12 mouse cellular contexts compared by ENCODE assay signal in genomic region chr3:96953489-96954233, GRCm38 (mm10). TPM values are rescaled to one million over a fixed set of nuclear protein-coding genes. Genes with fewer than 3 reads are reported as not detected.
DNase-seq lines count a peak whose midpoint lies in the region; ATAC-seq and TF ChIP-seq lines count a peak whose summit lies in the region.
"Had no signal": no experiment of that assay in that cellular context is flagged by ENCODE, and none has a peak within 500 bp of the region (broad histone marks: within the 10 kb centered on the region; RNA-seq: fewer than 3 reads in every experiment).

No protein-coding gene starts in this region.

- H3K4me3 ChIP-seq in heart, adult 2 months = no peak overlapping the region
- H3K4me3 ChIP-seq in kidney, embryonic 15.5 days (replicated peaks) = no peak overlapping the region

- no peak overlapping the region for H3K27ac ChIP-seq in heart, adult 2 months
- peak overlapping the region; percentile 48; the same call in 1 of the 2 replicates for H3K27ac ChIP-seq in kidney, embryonic 15.5 days

- no peak for TF ChIP-seq POLR2A in heart, adult 2 months (IDR thresholded peaks at IDR 0.05; ENCODE audit: insufficient read depth, low read depth, low read length)

- peak; percentile 56 for DNase-seq in adrenal gland, postnatal 14 days
- no peak for DNase-seq in adrenal gland, adult 8-10 months
- peak in 1 of 2 experiments; percentile 18 for DNase-seq in heart, adult 2 months
- DNase-seq in lung, postnatal 14 days = peak; percentile 47
- no peak for DNase-seq in gastrocnemius, adult 8-10 months (ENCODE audit: low spot score in 2 of 2)
- DNase-seq in cerebellum, postnatal 10 days = no peak
- DNase-seq: cerebellum, adult 9-10 months; gastrocnemius, postnatal 10 days; right cerebral cortex, adult 18-20 months had no signal

- TF ChIP-seq EP300 in heart, adult 2 months (IDR thresholded peaks at IDR 0.05; ENCODE audit: insufficient read depth, low read depth, low read length) = 0 out of 2 replicates have a peak, but pooled peaks have one; percentile 17

- no peaks in the 10 kb centered on the region for H3K9me3 ChIP-seq in kidney, embryonic 15.5 days (replicated peaks)

- H3K9ac ChIP-seq in heart, adult 2 months (ENCODE audit: low read depth, low read length) = no peak overlapping the region
- H3K9ac ChIP-seq in kidney, embryonic 15.5 days = no peak overlapping the region

- 25% methylated on average over 14 of the region's 14 CpGs for WGBS in heart, adult 2 months
- WGBS in kidney, embryonic 15.5 days = 47% methylated on average over 14 of the region's 14 CpGs

- peak overlapping the region; percentile 36; the same call in 1 of the 2 replicates for H3K4me2 ChIP-seq in kidney, embryonic 15.5 days

- TF ChIP-seq CTCF in heart, adult 2 months (IDR thresholded peaks at IDR 0.05) = no peak

- H3K36me3 ChIP-seq in heart, adult 2 months (ENCODE audit: control insufficient read depth, insufficient read depth, low read length) = no peaks in the 10 kb centered on the region
- H3K36me3 ChIP-seq in kidney, embryonic 15.5 days = no peaks in the 10 kb centered on the region

- peaks cover 4% of the 10 kb centered on the region for H3K4me1 ChIP-seq in heart, adult 2 months (ENCODE audit: control insufficient read depth, insufficient read depth, low read length)
- peaks cover 7% of the 10 kb centered on the region; the same call in 1 of the 2 replicates for H3K4me1 ChIP-seq in kidney, embryonic 15.5 days

- no peaks in the 10 kb centered on the region for H3K27me3 ChIP-seq in heart, adult 2 months (ENCODE audit: control insufficient read depth, insufficient read depth, low read length)
- no peaks in the 10 kb centered on the region for H3K27me3 ChIP-seq in kidney, embryonic 15.5 days

- ATAC-seq in kidney, embryonic 15.5 days (replicated peaks; ENCODE audit: low FRiP score) = peak; percentile 22; the same call in 1 of the 2 replicates
- no peak for ATAC-seq in cerebellum, adult (ENCODE audit: insufficient number of reproducible peaks, low FRiP score, low TSS enrichment)

- intact Hi-C loops in heart, adult 2 months (cut with DNase I) = no loop called here

- no peaks in the 10 kb centered on the region for H3K79me2 ChIP-seq in heart, adult 2 months (replicated peaks; ENCODE audit: control insufficient read depth, insufficient read depth, low read length)

RNA-seq across cellular contexts. Expression of gene Gja8, which starts 27.8 kb away (rescaled TPM):
- total RNA-seq in adrenal gland, postnatal 14 days (2021) = not detected in 2 replicates
- not detected for total RNA-seq in adrenal gland, adult 8-10 months (2022)
- total RNA-seq in heart, adult 2 months (2021) = not detected
- polyA plus RNA-seq in heart, adult 2 months (2012; rRNA removed) = not detected in 2 replicates
- 0.09 and 0.18 TPM in 2 replicates for polyA plus RNA-seq in kidney, embryonic 15.5 days (2015; fragmentation: Nextera tagmentation; extraction: Ambion mirVana)
- not detected for total RNA-seq in gastrocnemius, adult 8-10 months (2022)
- total RNA-seq: gastrocnemius, postnatal 10 days; left cerebral cortex, postnatal 10 days had no signal

RNA-seq across cellular contexts. Expression of gene Gpr89, which starts 48.5 kb away (rescaled TPM):
- 27.0 and 29.2 TPM in 2 replicates for total RNA-seq in adrenal gland, postnatal 14 days (2021)
- 10 to 100 TPM; 37.7 to 43.1 (median 41.9) TPM for total RNA-seq in adrenal gland, adult 8-10 months (2022)
- total RNA-seq in heart, adult 2 months (2021) = 10 to 100 TPM; 22.9 to 24.2 TPM
- 16.2 and 26.2 TPM in 2 replicates for polyA plus RNA-seq in heart, adult 2 months (2012; rRNA removed)
- polyA plus RNA-seq in kidney, embryonic 15.5 days (2015; fragmentation: Nextera tagmentation; extraction: Ambion mirVana) = 44.0 and 44.2 TPM in 2 replicates
- 10 to 100 TPM; 19.9 to 23.1 (median 21.4) TPM for total RNA-seq in gastrocnemius, adult 8-10 months (2022)

RNA-seq across cellular contexts. Expression of gene Gja5, which starts 49.2 kb away (rescaled TPM):
- 3.4 and 4.0 TPM in 2 replicates for total RNA-seq in adrenal gland, postnatal 14 days (2021)
- 1 to 10 TPM; 1.0 to 2.6 (median 1.3) TPM for total RNA-seq in adrenal gland, adult 8-10 months (2022)
- 10 to 100 TPM; 14.2 to 16.3 TPM for total RNA-seq in heart, adult 2 months (2021)
- 24.0 and 30.7 TPM in 2 replicates for polyA plus RNA-seq in heart, adult 2 months (2012; rRNA removed)
- polyA plus RNA-seq in kidney, embryonic 15.5 days (2015; fragmentation: Nextera tagmentation; extraction: Ambion mirVana) = 24.3 and 25.1 TPM in 2 replicates
- 1 to 10 TPM in 3 of 4 experiments, under 1 TPM in 1; 0.83 to 2.9 (median 1.5) TPM for total RNA-seq in gastrocnemius, adult 8-10 months (2022)

Comparison
In these comparisons a context has a peak if more than half of its experiments do, and no peak if none do; other contexts are left out.
1. DNase-seq: peak in adrenal gland, postnatal 14 days (single experiment) and lung, postnatal 14 days (single experiment); none in adrenal gland, adult 8-10 months (single experiment), gastrocnemius, adult 8-10 months (0 of 2) and cerebellum, postnatal 10 days (0 of 2).